Mouse (Mus musculus): ENCODE measurements around the gene Cdc42bpa. TPM values are rescaled to one million over a fixed set of nuclear protein-coding genes. Genes with fewer than 3 reads are reported as not detected.
"Not testable (repeated sequence)": the region's sequence is repeated elsewhere in the genome, so short reads cannot be mapped to it uniquely, and the experiment has no call there.

Gene Cdc42bpa
- polyA plus RNA-seq, 1 experiment from 2014 or later, result 22.2 TPM

GRCm38 (mm10) chr1:180008057-180008456 is 47.8 kb downstream of the Cdc42bpa start:
- H3K4me2 ChIP-seq (replicated peaks), result no peak overlapping the region
- H3K4me1 ChIP-seq, result no peaks in the 10 kb centered on the region
- no peak overlapping the region for H3K9ac ChIP-seq (replicated peaks)
- H3K9me3 ChIP-seq, result no peaks in the 10 kb centered on the region
- no peak overlapping the region for H3K27ac ChIP-seq (replicated peaks)
- no peak overlapping the region for H3K4me3 ChIP-seq
- H3K27me3 ChIP-seq, result no peaks in the 10 kb centered on the region
- H3K36me3 ChIP-seq, result peaks cover 7% of the 10 kb centered on the region; the same call in 1 of the 2 replicates
- no peak for ATAC-seq (ENCODE audit: low FRiP score, low read depth)

GRCm38 (mm10) chr1:180013479-180013878 is 53.2 kb downstream of the Cdc42bpa start:
- H3K27me3 ChIP-seq, result no peaks in the 10 kb centered on the region
- H3K9me3 ChIP-seq, result no peaks in the 10 kb centered on the region
- no peaks in the 10 kb centered on the region for H3K36me3 ChIP-seq
- no peaks in the 10 kb centered on the region for H3K4me1 ChIP-seq
- no peak overlapping the region for H3K9ac ChIP-seq (replicated peaks)
- 90% methylated on average over 4 of the region's 4 CpGs for WGBS
- H3K27ac ChIP-seq (replicated peaks), result no peak overlapping the region
- no peak overlapping the region for H3K4me3 ChIP-seq
- H3K4me2 ChIP-seq (replicated peaks), result no peak overlapping the region
- ATAC-seq (ENCODE audit: low FRiP score, low read depth), result no peak

- 78% methylated on average over 2 of the region's 2 CpGs for WGBS
- H3K27me3 ChIP-seq, result no peaks in the 10 kb centered on the region
- no peak overlapping the region for H3K27ac ChIP-seq (replicated peaks)
- no peak overlapping the region for H3K4me3 ChIP-seq
- no peak for ATAC-seq (ENCODE audit: low FRiP score, low read depth)
- H3K9ac ChIP-seq (replicated peaks), result no peak overlapping the region
- H3K36me3 ChIP-seq, result no peaks in the 10 kb centered on the region
- no peaks in the 10 kb centered on the region for H3K4me1 ChIP-seq
- H3K9me3 ChIP-seq, result no peaks in the 10 kb centered on the region
- no peak overlapping the region for H3K4me2 ChIP-seq (replicated peaks)
Measured at GRCm38 (mm10) chr1:180018218-180018617, 57.9 kb downstream of the Cdc42bpa start.

- no peak overlapping the region for H3K4me3 ChIP-seq
- H3K9ac ChIP-seq (replicated peaks), result no peak overlapping the region
- H3K36me3 ChIP-seq, result no peaks in the 10 kb centered on the region
- no peaks in the 10 kb centered on the region for H3K9me3 ChIP-seq
- H3K27ac ChIP-seq (replicated peaks), result no peak overlapping the region
- 82% methylated on average over 11 of the region's 11 CpGs for WGBS
- H3K4me1 ChIP-seq, result no peaks in the 10 kb centered on the region
- H3K27me3 ChIP-seq, result no peaks in the 10 kb centered on the region
- no peak overlapping the region for H3K4me2 ChIP-seq (replicated peaks)
- ATAC-seq (ENCODE audit: low FRiP score, low read depth), result no peak
Measured at GRCm38 (mm10) chr1:180021463-180022296, 61.4 kb downstream of the Cdc42bpa start.

- H3K4me2 ChIP-seq (replicated peaks), result no peak overlapping the region
- no peak for ATAC-seq (ENCODE audit: low FRiP score, low read depth)
- no peaks in the 10 kb centered on the region for H3K9me3 ChIP-seq
- H3K27ac ChIP-seq (replicated peaks), result no peak overlapping the region
- WGBS, result 79% methylated on average over 5 of the region's 5 CpGs
- H3K4me3 ChIP-seq, result no peak overlapping the region
- no peaks in the 10 kb centered on the region for H3K27me3 ChIP-seq
- H3K9ac ChIP-seq (replicated peaks), result no peak overlapping the region
- no peaks in the 10 kb centered on the region for H3K36me3 ChIP-seq
- no peaks in the 10 kb centered on the region for H3K4me1 ChIP-seq
Measured at GRCm38 (mm10) chr1:180023512-180023911, 63.2 kb downstream of the Cdc42bpa start.

GRCm38 (mm10) chr1:180029863-180030262 is 69.6 kb downstream of the Cdc42bpa start:
- H3K4me2 ChIP-seq (replicated peaks); ATAC-seq (ENCODE audit: low FRiP score, low read depth); H3K9me3 ChIP-seq; H3K4me1 ChIP-seq; H3K9ac ChIP-seq (replicated peaks); H3K36me3 ChIP-seq; H3K27me3 ChIP-seq; H3K27ac ChIP-seq (replicated peaks); H3K4me3 ChIP-seq: not testable (repeated sequence)
- WGBS, result 89% methylated on average over 5 of the region's 5 CpGs

GRCm38 (mm10) chr1:180030631-180031365 is 70.5 kb downstream of the Cdc42bpa start:
- no peaks in the 10 kb centered on the region for H3K36me3 ChIP-seq
- WGBS, result 87% methylated on average over 8 of the region's 8 CpGs
- ATAC-seq (ENCODE audit: low FRiP score, low read depth), result no peak
- no peak overlapping the region for H3K9ac ChIP-seq (replicated peaks)
- H3K27me3 ChIP-seq, result no peaks in the 10 kb centered on the region
- no peaks in the 10 kb centered on the region for H3K9me3 ChIP-seq
- H3K27ac ChIP-seq (replicated peaks), result no peak overlapping the region
- H3K4me3 ChIP-seq, result no peak overlapping the region
- no peaks in the 10 kb centered on the region for H3K4me1 ChIP-seq
- no peak overlapping the region for H3K4me2 ChIP-seq (replicated peaks)

GRCm38 (mm10) chr1:180031705-180032548 is 71.7 kb downstream of the Cdc42bpa start:
- Histone ChIP-seq H3K4me2 (replicated peaks) (no peak overlapping the region), H3K9ac (replicated peaks) (no peak overlapping the region), H3K27ac (replicated peaks) (no peak overlapping the region), H3K27me3 (no peaks in the 10 kb centered on the region), H3K36me3 (no peaks in the 10 kb centered on the region), H3K4me1 (no peaks in the 10 kb centered on the region), H3K9me3 (no peaks in the 10 kb centered on the region), H3K4me3 (no peak overlapping the region)
- no peak for ATAC-seq (ENCODE audit: low FRiP score, low read depth)
- WGBS, result 87% methylated on average over 5 of the region's 5 CpGs

- no peaks in the 10 kb centered on the region for H3K4me1 ChIP-seq
- no peak overlapping the region for H3K27ac ChIP-seq (replicated peaks)
- no peak overlapping the region for H3K4me2 ChIP-seq (replicated peaks)
- WGBS, result 84% methylated on average over 3 of the region's 3 CpGs
- H3K36me3 ChIP-seq, result no peaks in the 10 kb centered on the region
- H3K9ac ChIP-seq (replicated peaks), result no peak overlapping the region
- H3K9me3 ChIP-seq, result no peaks in the 10 kb centered on the region
- H3K27me3 ChIP-seq, result no peaks in the 10 kb centered on the region
- H3K4me3 ChIP-seq, result no peak overlapping the region
- no peak for ATAC-seq (ENCODE audit: low FRiP score, low read depth)
Measured at GRCm38 (mm10) chr1:180037461-180037860, 77.2 kb downstream of the Cdc42bpa start.

- Histone ChIP-seq H3K9ac (replicated peaks) (no peak overlapping the region), H3K4me1 (no peaks in the 10 kb centered on the region), H3K9me3 (no peaks in the 10 kb centered on the region), H3K4me3 (no peak overlapping the region), H3K27me3 (no peaks in the 10 kb centered on the region), H3K4me2 (replicated peaks) (no peak overlapping the region), H3K27ac (replicated peaks) (no peak overlapping the region), H3K36me3 (peaks cover 20% of the 10 kb centered on the region)
- 98% methylated on average over 2 of the region's 2 CpGs for WGBS
- ATAC-seq (ENCODE audit: low FRiP score, low read depth), result no peak
Measured at GRCm38 (mm10) chr1:180044160-180044559, 83.9 kb downstream of the Cdc42bpa start.

GRCm38 (mm10) chr1:180045172-180045571 is 84.9 kb downstream of the Cdc42bpa start:
- peaks cover 20% of the 10 kb centered on the region for H3K36me3 ChIP-seq
- no peak for ATAC-seq (ENCODE audit: low FRiP score, low read depth)
- no peak overlapping the region for H3K4me2 ChIP-seq (replicated peaks)
- no peak overlapping the region for H3K9ac ChIP-seq (replicated peaks)
- H3K27ac ChIP-seq (replicated peaks), result no peak overlapping the region
- H3K4me3 ChIP-seq, result no peak overlapping the region
- H3K4me1 ChIP-seq, result no peaks in the 10 kb centered on the region
- no peaks in the 10 kb centered on the region for H3K27me3 ChIP-seq
- H3K9me3 ChIP-seq, result no peaks in the 10 kb centered on the region

GRCm38 (mm10) chr1:180089176-180089575 is 128.9 kb downstream of the Cdc42bpa start:
- no peak for ATAC-seq (ENCODE audit: low FRiP score, low read depth)

More at GRCm38 (mm10) chr1:180089176-180089575, 128.9 kb downstream of the Cdc42bpa start:
- no peaks in the 10 kb centered on the region for H3K4me1 ChIP-seq
- no peak overlapping the region for H3K4me2 ChIP-seq (replicated peaks)
- 96% methylated on average over 1 of the region's 1 CpGs for WGBS
- H3K4me3 ChIP-seq, result no peak overlapping the region
- no peaks in the 10 kb centered on the region for H3K27me3 ChIP-seq
- H3K36me3 ChIP-seq, result 0 out of 2 replicates have a peak, but pooled peaks cover 3% of the 10 kb centered on the region
- no peaks in the 10 kb centered on the region for H3K9me3 ChIP-seq
- H3K27ac ChIP-seq (replicated peaks), result no peak overlapping the region
- no peak overlapping the region for H3K9ac ChIP-seq (replicated peaks)
